ENCODE assay signal across 8 mouse cellular contexts in genomic region chr4:122122739-122123138, GRCm38 (mm10).
DNase-seq lines count a peak whose midpoint lies in the region; ATAC-seq and TF ChIP-seq lines count a peak whose summit lies in the region.
"Not testable (repeated sequence)": the region's sequence is repeated elsewhere in the genome, so short reads cannot be mapped to it uniquely, and the experiment has no call there.

No protein-coding gene starts in this region.

- CTCF ChIA-PET in Patski (lab: Charles Lee): not testable (repeated sequence)

- H3K27ac ChIP-seq in heart, embryonic 15.5 days; intestine, embryonic 14.5 days (ENCODE audit: low read depth); liver, embryonic 11.5 days (ENCODE audit: low read depth, low read length); lung, embryonic 15.5 days; midbrain, embryonic 12.5 days (replicated peaks); stomach, embryonic 15.5 days: not testable (repeated sequence)

- H3K4me2 ChIP-seq in heart, embryonic 15.5 days; intestine, embryonic 14.5 days (ENCODE audit: low read length); liver, embryonic 11.5 days; lung, embryonic 15.5 days; midbrain, embryonic 12.5 days (replicated peaks); stomach, embryonic 15.5 days: not testable (repeated sequence)

- not testable (repeated sequence) for H3K36me3 ChIP-seq in heart, embryonic 15.5 days; intestine, embryonic 14.5 days (ENCODE audit: control insufficient read depth, insufficient read depth, low read length); liver, embryonic 11.5 days (ENCODE audit: control insufficient read depth, insufficient read depth, low read length); lung, embryonic 15.5 days; midbrain, embryonic 12.5 days; stomach, embryonic 15.5 days

- no CpG with 5 or more reads among the region's 21 CpGs for WGBS in heart, embryonic 15.5 days
- WGBS in intestine, embryonic 14.5 days: no CpG with 5 or more reads among the region's 21 CpGs
- WGBS in liver, embryonic 11.5 days: no CpG with 5 or more reads among the region's 21 CpGs
- no CpG with 5 or more reads among the region's 21 CpGs for WGBS in lung, embryonic 15.5 days
- no CpG with 5 or more reads among the region's 21 CpGs for WGBS in midbrain, embryonic 12.5 days
- WGBS in stomach, embryonic 15.5 days: no CpG with 5 or more reads among the region's 21 CpGs

- in situ Hi-C loops in Patski (cut with MboI; ENCODE audit: low pct_unique_long_range_greater_than_20kb): not testable (repeated sequence)

- H3K27me3 ChIP-seq in Patski; heart, embryonic 15.5 days; intestine, embryonic 14.5 days (replicated peaks; ENCODE audit: control insufficient read depth, insufficient read depth, low read length); liver, embryonic 11.5 days (replicated peaks; ENCODE audit: control insufficient read depth, insufficient read depth, low read length); lung, embryonic 15.5 days; midbrain, embryonic 12.5 days; stomach, embryonic 15.5 days (replicated peaks): not testable (repeated sequence)

- POLR2A ChIA-PET in Patski (lab: Charles Lee): not testable (repeated sequence)

- not testable (repeated sequence) for H3K9ac ChIP-seq in heart, embryonic 15.5 days; intestine, embryonic 14.5 days (ENCODE audit: low read length); liver, embryonic 11.5 days (ENCODE audit: low read depth, low read length); lung, embryonic 15.5 days; midbrain, embryonic 12.5 days (replicated peaks); stomach, embryonic 15.5 days

- TF ChIP-seq CTCF in Patski (IDR thresholded peaks at IDR 0.05): not testable (repeated sequence)

- H3K4me3 ChIP-seq in heart, embryonic 15.5 days; intestine, embryonic 14.5 days (ENCODE audit: low read depth, low read length); liver, embryonic 11.5 days (ENCODE audit: low read depth, low read length); lung, embryonic 15.5 days; midbrain, embryonic 12.5 days; stomach, embryonic 15.5 days (replicated peaks): not testable (repeated sequence)

- not testable (repeated sequence) for DNase-seq in Patski (ENCODE audit: low read depth, low spot score); intestine, embryonic 14.5 days (ENCODE audit: low spot score); liver, embryonic 11.5 days (ENCODE audit: low spot score)

- not testable (repeated sequence) for H3K4me1 ChIP-seq in heart, embryonic 15.5 days (replicated peaks); intestine, embryonic 14.5 days (replicated peaks; ENCODE audit: control insufficient read depth, insufficient read depth, low read length); liver, embryonic 11.5 days (replicated peaks; ENCODE audit: control insufficient read depth, insufficient read depth, low read length); lung, embryonic 15.5 days; midbrain, embryonic 12.5 days; stomach, embryonic 15.5 days

- ATAC-seq in Patski: peak; percentile 99
- peak; percentile 97 for ATAC-seq in erythroid progenitor cell, adult 5-6 weeks (replicated peaks; ENCODE audit: low FRiP score, poor library complexity, severe bottlenecking)
- peak; percentile 83 for ATAC-seq in heart, embryonic 15.5 days (replicated peaks; ENCODE audit: insufficient number of reproducible peaks, insufficient read depth, low FRiP score, low read depth)
- ATAC-seq in intestine, embryonic 14.5 days (replicated peaks; ENCODE audit: low FRiP score, low TSS enrichment, low read depth): peak; percentile 86
- peak; percentile 95 for ATAC-seq in liver, embryonic 11.5 days (replicated peaks; ENCODE audit: low FRiP score)
- ATAC-seq in lung, embryonic 15.5 days (ENCODE audit: borderline replicate concordance, extremely low read depth, low FRiP score, low TSS enrichment): peak; percentile 70
- 0 out of 2 replicates have a peak, but pooled peaks have one; percentile 73 for ATAC-seq in midbrain, embryonic 12.5 days (ENCODE audit: low FRiP score, low read depth)
- peak; percentile 84 for ATAC-seq in stomach, embryonic 15.5 days (ENCODE audit: insufficient read depth, low FRiP score, low read depth)

- H3K9me3 ChIP-seq in heart, embryonic 15.5 days (replicated peaks); intestine, embryonic 14.5 days (ENCODE audit: control insufficient read depth, low read length); liver, embryonic 11.5 days (ENCODE audit: control insufficient read depth, low read length); lung, embryonic 15.5 days; midbrain, embryonic 12.5 days; stomach, embryonic 15.5 days: not testable (repeated sequence)
